Mouse (Mus musculus) thymus, postnatal 36 days (tissue): ENCODE results near the gene Pawr.
"Not testable (repeated sequence)": the region's sequence is repeated elsewhere in the genome, so short reads cannot be mapped to it uniquely, and the experiment has no call there.

Experiments
- DNase-seq, 2 experiments: peaks; one replicate each; pipeline ENCODE4 v3.0.0; 2022; ENCODE audit warnings: mixed read lengths in 2 of 2

Pawr gene

DNA sequence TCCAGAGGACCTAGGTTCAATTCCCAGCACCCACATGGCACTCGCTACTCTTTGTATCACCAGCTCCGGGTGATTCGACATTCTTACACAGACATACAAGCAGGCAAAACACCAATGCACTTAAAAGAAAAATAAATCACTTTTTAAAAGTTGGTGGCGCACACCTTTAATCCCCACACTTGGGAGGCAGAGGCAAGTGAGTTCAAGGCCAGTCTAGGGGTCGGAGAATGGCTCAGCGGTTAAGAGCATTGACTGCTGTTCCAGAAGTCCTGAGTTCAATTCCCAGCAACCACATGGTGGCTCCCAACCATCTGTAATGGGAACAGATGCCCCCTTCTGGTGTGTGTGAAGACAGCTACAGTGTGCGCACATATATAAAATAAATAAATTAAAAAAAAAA lies 16.7 kb upstream of the Pawr start:
- no peak for DNase-seq

- DNase-seq: no peak
These were observed 3.6 kb upstream of the Pawr start for GRCm38 (mm10) chr10:108328356-108328755.

DNA sequence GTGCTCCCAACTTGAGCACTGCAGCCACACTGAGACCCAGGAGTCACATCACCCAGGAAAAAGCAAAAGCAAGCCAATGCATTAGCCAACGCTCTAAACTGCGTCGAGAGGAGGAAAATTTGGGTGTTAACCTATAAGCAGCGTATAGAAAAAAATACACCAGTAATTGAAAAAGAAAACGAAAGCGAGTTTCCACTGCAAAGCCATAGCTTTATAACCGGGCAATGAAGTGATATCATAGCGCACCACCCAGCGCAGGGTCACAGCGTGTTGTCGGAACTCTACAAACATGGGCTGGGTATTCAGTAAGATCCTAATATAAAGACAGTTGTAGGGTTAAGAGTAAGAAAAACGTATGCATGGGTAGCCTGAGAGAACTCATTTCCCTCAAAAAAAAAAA lies 2.9 kb upstream of the Pawr start:
- no peak for DNase-seq

DNA sequence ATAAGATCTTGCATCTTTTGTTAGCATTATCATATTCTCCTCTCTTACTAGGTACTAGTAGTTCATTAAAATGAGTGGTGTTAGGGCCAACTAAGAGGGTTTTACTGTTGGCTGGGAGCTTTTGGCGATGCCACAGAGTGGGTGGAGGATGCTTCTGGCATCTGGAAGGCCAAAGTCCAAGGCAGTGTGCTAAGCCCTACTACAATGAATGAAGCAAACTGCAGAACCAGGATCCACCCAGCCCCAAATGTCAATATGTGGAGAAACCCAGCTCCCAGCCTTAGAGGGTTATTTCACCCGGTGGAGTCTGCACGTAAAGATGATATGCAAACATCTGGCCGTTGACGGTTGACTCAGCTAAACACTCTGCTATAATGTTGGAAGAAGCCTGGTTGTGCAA lies 2.1 kb upstream of the Pawr start:
- no peak for DNase-seq

DNA sequence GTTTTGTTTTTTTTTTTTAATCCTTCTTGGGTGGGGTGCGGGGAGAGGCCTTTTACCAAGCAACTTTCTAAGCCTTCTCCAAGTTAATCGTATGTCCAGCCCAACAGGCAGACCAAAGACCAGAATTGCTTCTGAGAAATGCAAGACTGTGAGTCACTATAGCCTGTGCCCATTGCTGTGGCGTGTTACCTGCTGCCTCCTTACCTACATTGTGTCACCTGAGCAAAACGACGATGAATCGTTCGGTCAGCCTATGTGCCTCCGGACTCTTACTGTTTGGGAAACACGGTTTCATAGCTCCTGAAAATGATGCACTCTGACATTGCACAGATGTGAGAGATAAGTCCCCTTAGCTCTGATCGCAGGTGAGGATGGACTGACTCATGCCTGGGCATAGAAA lies 957 bp upstream of the Pawr start:
- no peak for DNase-seq

- peak in 1 of 2 experiments; percentile 13 for DNase-seq
These were observed 935 bp downstream of the Pawr start for GRCm38 (mm10) chr10:108332571-108333541.

- DNase-seq: no peak
These were observed 1.7 kb downstream of the Pawr start for GRCm38 (mm10) chr10:108333642-108334041.

DNA sequence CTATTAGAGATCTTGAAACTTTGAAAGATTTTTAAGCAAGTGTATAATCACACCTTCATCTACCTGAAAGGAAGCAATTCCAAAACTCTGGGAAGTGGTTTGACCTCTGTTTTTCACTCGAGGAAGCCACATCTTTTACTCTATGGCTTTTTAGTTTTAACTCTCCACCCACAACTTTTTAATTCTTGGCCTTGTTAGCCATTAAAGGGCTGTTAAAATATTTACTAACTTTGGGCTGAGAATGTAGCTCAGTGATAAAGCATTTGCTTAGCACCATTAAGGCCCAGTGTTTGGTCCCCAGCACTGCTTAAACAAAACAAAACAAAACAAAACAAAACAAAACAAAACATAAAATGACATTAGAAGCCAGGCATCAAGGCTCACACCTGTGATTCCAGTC lies 2.2 kb downstream of the Pawr start:
- no peak for DNase-seq

GRCm38 (mm10) chr10:108335736-108336292 lies 3.9 kb downstream of the Pawr start:
- DNase-seq: no peak

DNA sequence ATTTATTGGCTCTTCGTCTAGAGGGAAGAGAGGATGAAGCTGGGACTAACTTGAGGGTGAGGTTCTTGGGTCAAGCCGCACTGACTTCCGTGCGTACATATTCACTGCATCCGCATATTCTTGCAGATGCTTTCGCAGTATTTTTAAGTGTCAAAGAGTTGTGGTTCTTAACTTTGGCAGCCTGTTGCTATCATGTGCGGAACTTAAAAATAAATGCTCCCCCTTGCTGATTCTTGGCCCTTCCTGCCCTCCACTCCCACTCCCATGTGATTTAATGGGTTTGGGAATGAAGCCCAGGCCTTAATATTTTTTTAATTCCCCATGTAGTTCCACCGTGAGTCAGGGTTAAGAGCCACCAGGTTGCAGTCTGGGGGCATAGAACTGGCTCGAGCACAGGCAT lies 4.7 kb downstream of the Pawr start:
- DNase-seq: no peak

DNA sequence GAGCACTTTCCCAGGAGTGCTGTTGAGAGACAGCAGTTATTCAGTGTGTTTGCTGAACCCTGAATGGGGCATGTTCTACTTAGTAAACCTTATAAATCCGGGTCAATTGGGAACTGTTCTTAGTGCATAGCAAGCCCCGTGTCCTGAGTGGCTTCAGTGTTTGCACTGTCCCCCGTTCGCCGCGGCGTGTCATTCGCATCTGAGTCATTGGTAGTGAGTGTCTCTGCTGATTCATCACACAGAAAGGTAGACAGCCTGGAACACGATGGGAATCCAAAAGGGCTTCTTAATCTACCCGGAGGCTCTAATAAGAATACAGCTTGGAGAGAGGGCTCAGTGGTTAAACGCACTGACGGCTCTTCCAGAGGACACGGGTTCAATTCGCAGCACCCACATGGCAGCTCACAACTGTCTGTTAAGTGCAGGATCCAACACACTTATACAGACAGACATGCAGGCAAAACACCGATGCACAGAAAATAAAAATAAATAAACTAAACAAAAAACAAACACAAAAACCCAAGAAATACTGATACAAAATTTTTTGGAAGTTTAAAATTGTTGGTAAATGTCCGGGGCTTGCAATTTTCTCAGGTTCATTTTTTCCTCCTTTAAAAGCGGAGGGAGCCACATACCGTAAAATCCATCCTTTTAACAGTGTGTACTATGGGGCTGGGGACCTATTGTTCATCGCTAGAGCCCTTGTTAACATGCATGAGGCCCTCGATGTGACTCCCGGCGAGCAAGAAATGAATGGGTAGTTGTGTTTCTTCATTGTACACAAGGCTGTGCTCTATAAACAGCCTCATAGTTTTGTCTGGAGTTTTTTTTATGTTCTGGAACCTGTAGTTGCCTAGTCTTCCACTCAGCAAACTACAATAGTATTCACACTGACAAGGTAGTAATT lies 6.4 kb downstream of the Pawr start:
- DNase-seq: no peak

GRCm38 (mm10) chr10:108339118-108339517 lies 7.2 kb downstream of the Pawr start:
- DNase-seq: no peak

- DNase-seq: no peak
These were observed 8.0 kb downstream of the Pawr start for GRCm38 (mm10) chr10:108339872-108340271.

DNA sequence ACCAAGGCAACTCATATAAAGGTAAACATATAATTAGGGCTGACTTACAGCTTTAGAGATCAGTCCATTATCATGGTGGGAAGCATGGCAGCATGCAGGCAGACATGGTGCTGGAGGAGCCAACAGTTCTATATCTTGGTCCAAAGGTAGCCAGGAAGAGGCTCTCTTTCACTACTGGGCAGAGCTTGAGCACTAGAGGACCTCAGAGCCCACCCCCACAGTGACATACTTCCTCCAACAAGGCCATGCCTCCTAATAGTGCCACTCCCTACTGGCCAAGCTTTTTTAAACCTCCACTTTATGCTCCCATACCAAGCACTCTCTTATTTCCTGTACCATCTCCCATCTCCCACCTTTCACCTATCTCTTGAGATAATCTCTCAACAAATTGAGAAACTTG lies 11.8 kb downstream of the Pawr start:
- no peak for DNase-seq

- DNase-seq: no peak
These were observed 13.2 kb downstream of the Pawr start for GRCm38 (mm10) chr10:108345123-108345522.

GRCm38 (mm10) chr10:108346301-108346700 lies 14.4 kb downstream of the Pawr start:
- DNase-seq: not testable (repeated sequence)

DNA sequence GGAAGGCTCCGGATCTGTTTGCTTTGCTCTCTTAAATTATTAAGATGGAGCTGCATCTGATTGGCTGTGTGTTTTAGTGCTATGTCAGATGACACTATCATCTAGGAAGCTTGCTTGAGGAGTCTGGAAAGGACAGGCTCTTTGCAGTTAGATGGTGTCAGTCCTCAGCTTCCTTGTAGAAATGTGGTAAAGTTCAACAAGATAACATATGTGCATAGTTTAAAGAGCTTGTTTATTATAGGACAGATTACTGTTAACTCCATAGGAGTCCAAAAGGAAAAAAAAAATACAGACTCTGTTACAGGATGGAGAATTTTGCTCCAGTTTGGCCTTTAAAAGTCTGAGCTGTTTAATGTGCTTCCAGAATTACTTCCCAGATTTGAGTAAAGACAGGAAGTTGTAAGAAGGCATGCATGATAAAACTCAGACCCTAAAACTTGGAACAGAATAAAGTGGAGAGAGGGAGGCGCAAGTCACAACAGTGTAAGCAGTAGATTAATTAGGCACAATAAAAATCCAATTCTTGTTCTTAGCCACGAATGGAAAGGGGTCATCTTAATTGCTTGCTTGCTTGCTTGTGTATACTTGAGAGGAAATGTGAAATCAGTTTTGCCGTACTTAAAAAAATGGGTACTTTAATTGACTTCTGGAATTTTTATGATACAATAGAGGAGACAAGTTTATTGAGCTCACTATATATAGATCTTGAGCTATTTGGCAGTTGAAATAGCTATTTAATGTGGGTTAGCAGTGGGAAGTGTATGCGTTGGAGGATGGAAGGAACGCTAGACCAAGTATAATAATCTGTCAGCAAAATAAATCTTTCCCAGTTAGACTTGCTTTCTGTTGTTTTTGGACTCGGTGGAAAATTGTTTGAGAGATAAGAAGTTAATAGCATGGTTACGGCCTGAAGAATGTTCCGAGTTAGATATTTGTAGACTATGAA lies 18.5 kb downstream of the Pawr start:
- DNase-seq: no peak

GRCm38 (mm10) chr10:108352944-108353343 lies 21.0 kb downstream of the Pawr start:
- no peak for DNase-seq

- DNase-seq: no peak
These were observed 22.9 kb downstream of the Pawr start for GRCm38 (mm10) chr10:108354726-108355391.

DNA sequence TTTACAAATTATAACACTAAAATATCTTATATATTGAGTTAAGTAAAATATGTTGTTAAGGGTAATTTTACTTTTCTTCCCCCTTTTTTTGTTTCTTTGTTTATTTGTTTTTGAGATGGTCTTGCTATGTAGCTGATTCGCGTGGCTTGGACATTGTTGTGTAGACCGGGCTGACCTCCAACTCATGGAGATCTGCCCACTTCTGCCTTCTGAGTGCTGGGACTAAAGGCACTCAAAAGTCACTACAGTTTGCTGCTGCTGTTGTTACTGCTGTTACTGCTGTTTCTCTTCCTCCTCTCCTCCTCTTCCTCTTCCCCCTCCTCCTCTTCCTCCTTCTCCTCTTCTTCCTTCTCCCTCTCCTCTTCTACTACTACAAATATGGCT lies 23.5 kb downstream of the Pawr start:
- no peak for DNase-seq

DNA sequence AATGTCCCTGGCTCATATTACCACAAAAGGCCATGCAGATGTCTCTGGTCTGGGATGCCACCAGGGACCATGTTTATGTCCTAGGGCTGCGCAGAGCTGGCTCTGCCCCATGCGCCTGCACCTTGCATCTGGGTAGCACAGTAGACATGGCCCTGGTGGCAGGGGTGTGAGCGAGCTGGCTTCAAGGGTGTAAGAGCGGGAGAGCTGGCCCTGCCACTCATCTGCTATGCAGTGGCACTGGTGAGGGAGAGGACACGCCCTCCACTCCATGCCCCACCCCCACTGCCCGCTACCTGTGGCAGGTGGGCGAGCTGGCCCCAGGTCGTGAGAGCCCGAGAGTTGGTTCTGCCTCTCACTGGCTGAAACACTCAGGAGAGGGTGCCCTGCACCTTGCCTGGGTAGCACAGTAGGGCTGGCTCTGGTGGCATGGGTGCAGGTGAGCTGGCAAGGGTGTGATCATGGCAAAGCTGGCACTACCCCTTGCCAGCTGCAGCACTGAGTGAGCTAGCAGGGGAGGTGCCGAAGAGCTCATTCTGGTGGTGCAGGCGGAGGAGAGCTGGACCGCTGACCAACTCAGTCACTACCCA lies 24.8 kb downstream of the Pawr start:
- peak in 1 of 2 experiments; percentile 6 for DNase-seq
